Mouse (Mus musculus): ENCODE results near the gene Rep15. TPM values are rescaled to one million over a fixed set of nuclear protein-coding genes. Genes with fewer than 3 reads are reported as not detected.

Rep15 gene
- total RNA-seq (2022), result 1 to 10 TPM in 2 of 4 experiments, under 1 TPM in 2; 0.92 to 1.5 (median 1.2) TPM

- no peak for DNase-seq (ENCODE audit: low spot score)
Measured at GRCm38 (mm10) chr6:147032303-147032925, at the start of gene Rep15. Rep15 (plus strand) TSS chr6:147032584.

DNA sequence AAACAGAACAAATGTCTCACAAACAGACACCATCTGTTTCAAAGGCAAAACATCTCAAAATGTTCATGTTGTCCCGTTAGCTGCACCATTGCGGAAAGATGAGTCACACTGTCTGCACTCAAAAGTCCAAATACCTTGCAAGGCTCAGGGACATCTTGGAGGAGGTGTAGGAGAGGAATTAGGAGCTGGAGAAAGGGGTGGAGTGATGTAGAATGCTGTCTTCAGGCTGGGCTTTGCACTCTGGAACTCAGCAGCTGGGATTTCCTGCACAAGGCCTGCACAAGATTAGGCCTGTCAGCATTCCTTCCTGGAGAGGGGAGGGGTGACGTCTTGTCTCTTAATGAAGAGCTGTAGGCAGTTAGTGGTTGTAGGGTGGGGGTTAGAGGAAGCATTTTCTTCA is 47.8 kb upstream of the Rep15 start:
- no peak for DNase-seq (ENCODE audit: low spot score)

GRCm38 (mm10) chr6:146994236-146994635 is 38.1 kb upstream of the Rep15 start:
- DNase-seq (ENCODE audit: low spot score), result peak; percentile 71

DNA sequence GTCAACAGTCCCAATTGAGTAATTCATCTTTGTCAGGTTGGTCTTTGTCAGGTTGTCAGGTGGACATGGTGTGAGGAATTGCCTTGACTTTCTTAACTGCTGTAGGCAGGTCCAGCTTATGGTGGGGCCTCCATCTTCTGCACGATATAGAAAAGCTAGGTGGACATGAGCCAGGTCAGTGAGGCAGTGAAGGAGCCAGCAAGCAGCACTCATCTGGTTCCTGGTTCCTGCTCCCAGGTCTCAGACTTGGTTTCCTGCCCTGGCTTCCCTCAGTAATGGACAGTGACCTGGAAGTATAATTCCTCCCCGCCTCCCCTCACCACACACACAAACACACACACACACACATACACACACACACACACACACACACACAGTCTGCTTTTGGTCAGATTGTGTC is 37.0 kb upstream of the Rep15 start:
- DNase-seq (ENCODE audit: low spot score), result no peak

DNA sequence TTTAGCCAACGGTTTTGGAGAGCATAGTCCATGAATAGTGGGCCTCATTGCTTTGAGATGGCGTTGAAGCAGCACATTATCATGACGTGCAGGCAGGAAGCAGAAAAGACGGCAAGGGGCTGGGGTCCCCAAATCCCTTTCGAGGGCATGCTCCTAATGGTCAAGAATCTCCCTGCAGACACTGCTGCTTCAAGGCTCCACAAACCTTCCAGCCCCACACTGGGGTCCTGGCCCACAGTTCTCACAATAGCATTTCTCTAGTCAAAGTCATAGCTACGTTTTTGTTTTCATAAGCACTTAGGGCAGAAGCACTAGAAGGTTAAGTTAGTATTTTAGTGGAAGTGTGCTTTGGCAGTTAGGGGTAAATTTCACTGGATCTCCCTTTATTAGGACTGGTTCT is 36.5 kb upstream of the Rep15 start:
- no peak for DNase-seq (ENCODE audit: low spot score)

DNA sequence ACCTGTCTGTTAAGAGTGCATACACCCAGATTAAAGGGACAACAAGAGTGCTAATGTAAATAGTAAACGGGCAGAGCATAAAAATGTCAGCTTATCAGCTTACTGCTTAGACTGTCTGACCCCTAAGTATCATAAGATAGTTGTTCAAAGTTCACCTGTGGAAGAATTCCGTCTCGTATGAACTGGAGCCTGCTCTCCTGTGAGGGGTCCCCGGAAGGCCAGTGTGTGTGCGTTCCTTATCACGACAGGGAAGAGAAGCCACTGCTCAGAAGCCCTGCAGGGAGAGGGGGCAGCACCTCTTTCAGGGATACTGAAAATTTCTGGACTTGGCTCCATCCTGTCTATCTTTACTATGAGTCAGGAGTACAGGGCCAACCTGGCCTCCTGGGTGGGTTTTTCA is 35.4 kb upstream of the Rep15 start:
- DNase-seq (ENCODE audit: low spot score), result no peak

GRCm38 (mm10) chr6:146998710-146999109 is 33.7 kb upstream of the Rep15 start:
- no peak for DNase-seq (ENCODE audit: low spot score)

- DNase-seq (ENCODE audit: low spot score), result no peak
Measured at GRCm38 (mm10) chr6:146999302-146999701, 33.1 kb upstream of the Rep15 start.

DNA sequence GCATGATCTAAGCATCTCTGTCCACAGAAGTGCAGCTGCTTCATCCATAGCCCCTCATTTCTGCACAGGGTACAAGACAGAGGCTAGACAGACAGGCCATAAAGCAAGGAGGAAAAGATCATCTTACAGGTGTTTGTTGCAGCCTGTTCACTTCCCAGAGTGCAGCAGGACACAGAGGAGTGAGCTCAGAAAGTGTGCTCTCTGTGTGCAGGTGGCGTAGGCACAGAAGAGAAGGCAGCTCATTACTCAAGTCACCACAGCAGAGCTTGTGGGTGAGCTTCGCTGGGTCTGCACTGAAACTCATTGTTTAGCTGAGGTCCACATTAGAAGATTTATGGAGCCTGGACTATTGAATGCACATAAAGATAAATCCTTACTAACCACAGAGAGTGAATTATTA is 32.6 kb upstream of the Rep15 start:
- no peak for DNase-seq (ENCODE audit: low spot score)

GRCm38 (mm10) chr6:147008148-147008547 is 24.2 kb upstream of the Rep15 start:
- DNase-seq (ENCODE audit: low spot score), result no peak

GRCm38 (mm10) chr6:147010358-147010757 is 22.0 kb upstream of the Rep15 start:
- DNase-seq (ENCODE audit: low spot score), result no peak

DNA sequence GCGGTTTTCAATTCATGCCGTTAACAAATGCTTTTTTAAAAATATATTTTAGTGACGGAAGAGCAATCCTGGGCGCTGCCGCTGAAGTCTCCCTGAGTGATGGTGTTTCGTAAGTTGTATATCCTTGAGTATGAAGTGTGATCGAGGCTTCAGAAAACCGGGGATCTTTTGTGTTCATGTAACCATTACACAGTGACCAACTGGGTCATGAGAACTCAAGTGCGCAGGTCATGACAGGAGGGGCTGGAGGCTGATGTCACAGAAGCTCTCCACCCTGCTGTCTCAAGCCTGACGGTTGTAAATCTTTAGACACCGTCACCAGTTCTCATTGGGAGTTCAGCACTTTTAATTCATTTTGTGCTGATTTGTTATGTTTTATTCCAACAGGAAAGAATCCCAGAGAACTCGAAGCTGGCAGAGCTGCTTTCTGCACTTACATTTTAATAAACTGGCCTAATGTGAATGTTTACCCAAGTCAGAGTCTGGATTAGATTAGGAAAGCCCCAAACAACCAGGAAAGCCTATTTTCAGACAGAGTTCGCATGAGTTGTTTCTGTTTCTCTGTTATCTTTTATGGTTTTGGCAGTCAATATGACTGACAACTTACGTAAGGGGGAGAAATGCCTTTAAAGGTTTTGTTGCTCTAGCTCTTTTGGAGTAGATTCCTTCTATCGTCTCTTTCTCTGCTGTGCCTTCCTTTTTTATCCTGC is 21.4 kb upstream of the Rep15 start:
- peak; percentile 12 for DNase-seq (ENCODE audit: low spot score)

GRCm38 (mm10) chr6:147011555-147011954 is 20.8 kb upstream of the Rep15 start:
- DNase-seq (ENCODE audit: low spot score), result no peak

GRCm38 (mm10) chr6:147011977-147012376 is 20.4 kb upstream of the Rep15 start:
- DNase-seq (ENCODE audit: low spot score), result no peak

GRCm38 (mm10) chr6:147013546-147013945 is 18.8 kb upstream of the Rep15 start:
- no peak for DNase-seq (ENCODE audit: low spot score)

GRCm38 (mm10) chr6:147017906-147018305 is 14.5 kb upstream of the Rep15 start:
- DNase-seq (ENCODE audit: low spot score), result no peak

DNA sequence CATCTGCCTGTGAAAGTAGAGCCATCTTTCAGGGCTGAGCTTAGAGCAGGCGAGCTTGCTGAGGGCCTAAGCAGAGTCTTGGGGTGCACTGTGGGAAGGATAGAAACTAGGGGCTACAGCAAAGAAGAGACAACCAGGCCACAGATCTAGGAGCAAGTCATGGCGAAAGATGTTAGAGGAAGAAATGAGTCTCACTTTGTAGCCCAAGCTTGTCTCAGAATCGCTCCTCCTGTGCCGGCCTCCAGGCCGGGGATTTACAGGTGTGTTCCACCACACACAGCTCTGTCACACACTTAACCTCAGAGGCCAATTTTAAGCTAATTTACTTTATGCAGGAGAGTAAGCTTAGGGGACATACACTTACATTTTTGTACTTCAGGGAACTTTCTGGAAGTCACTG is 14.0 kb upstream of the Rep15 start:
- no peak for DNase-seq (ENCODE audit: low spot score)

- DNase-seq (ENCODE audit: low spot score), result no peak
Measured at GRCm38 (mm10) chr6:147021181-147021580, 11.2 kb upstream of the Rep15 start.

DNA sequence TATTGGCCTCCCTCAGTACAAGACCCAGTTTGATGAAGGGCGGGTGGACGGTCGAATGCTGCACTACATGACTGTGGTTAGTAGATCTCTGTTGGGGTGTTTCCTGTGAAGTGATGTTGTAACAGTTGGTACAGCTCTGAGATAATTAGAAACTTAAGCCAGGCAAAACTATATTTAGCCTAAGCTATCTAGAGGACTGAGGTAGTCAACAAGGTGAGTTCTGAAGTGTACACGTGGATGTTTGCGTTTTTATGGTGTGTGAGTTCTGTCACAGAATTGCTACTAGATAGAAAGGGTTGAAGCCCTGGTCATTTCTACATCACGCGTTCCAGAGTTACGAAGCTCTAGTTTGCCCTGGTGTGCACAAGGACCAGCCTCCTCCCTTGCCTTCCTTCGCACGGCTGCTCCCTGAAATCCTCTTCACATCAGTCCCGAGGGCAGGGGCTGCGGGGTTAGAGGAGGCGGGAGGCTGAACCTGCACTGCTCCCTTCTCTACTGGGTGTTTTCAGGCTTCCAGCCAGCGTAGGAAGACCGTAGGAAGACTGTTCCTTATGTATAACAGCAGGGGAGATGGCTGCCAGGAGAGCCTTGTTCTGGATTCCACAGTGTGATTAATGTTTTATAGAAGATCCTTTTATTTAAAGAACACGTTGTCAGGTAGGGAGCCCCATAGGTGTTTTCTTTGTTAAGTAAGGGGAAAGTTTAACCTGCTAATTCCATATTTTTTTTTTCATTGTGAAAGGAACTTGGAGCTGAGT is 9.8 kb upstream of the Rep15 start:
- peak; percentile 13 for DNase-seq (ENCODE audit: low spot score)

- DNase-seq (ENCODE audit: low spot score), result peak; percentile 33
Measured at GRCm38 (mm10) chr6:147023133-147023395, 9.3 kb upstream of the Rep15 start.

DNA sequence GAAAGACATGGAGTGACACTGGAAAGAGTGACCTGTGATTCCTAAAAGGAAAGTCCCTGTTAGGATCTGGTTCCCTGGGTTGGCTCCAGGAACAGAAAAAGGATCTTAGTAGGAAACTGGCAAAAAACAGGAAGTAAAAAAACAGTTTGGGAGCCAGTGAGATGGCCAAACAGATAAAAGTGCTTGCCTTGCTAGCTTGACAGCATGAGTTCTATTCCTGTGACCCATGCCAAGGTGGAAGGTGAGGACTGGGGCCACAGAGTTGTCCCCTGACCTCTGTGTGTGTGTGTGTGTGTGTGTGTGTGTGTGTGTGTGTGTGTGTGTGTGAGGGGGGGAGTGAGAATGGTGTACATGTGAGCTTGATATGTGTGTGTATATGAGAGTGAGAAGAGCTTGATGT is 8.8 kb upstream of the Rep15 start:
- DNase-seq (ENCODE audit: low spot score), result no peak

- no peak for DNase-seq (ENCODE audit: low spot score)
Measured at GRCm38 (mm10) chr6:147024761-147025160, 7.6 kb upstream of the Rep15 start.

GRCm38 (mm10) chr6:147028396-147028795 is 4.0 kb upstream of the Rep15 start:
- DNase-seq (ENCODE audit: low spot score), result no peak

All from heart, adult 8-10 months (tissue).